Mouse (Mus musculus): ENCODE data around the gene Olfr718-ps1. TPM values are rescaled to one million over a fixed set of nuclear protein-coding genes. Genes with fewer than 3 reads are reported as not detected.

The Olfr718-ps1 gene
- polyA plus RNA-seq, 1 experiment from 2014 or later: not detected

DNA sequence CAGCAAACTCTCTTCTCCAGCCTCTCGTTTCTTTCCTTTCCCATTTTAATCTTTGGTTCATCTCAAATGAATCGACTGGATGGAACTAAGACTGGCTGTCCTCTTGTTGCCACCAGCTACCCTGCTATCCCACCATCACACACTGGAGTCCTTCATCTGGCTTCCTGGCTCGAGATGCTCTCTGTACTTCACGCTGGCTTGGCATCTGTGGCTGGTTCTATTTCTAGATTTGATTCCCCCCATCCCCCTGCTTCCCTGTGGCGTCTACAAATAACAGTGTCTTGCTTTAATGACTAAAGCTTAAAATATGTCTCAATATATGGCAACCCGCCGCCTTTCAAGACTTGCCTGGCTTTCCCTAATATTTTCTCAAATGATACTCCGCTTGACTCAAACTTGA, 19.5 kb downstream of the Olfr718-ps1 start:
- Histone ChIP-seq H3K4me3 (no peak overlapping the region), H3K36me3 (no peaks in the 10 kb centered on the region), H3K4me2 (no peak overlapping the region), H3K27me3 (no peaks in the 10 kb centered on the region), H3K27ac (no peak overlapping the region), H3K4me1 (replicated peaks) (peaks cover 4% of the 10 kb centered on the region; the same call in 1 of the 2 replicates), H3K9me3 (replicated peaks) (no peaks in the 10 kb centered on the region), H3K9ac (no peak overlapping the region)
- 59% methylated on average over 8 of the region's 8 CpGs for WGBS
- ATAC-seq (replicated peaks; ENCODE audit: insufficient number of reproducible peaks, insufficient read depth, low FRiP score, low read depth): no peak

GRCm38 (mm10) chr5:143126908-143127307, 20.5 kb downstream of the Olfr718-ps1 start:
- H3K9ac ChIP-seq: no peak overlapping the region
- no peaks in the 10 kb centered on the region for H3K27me3 ChIP-seq
- H3K36me3 ChIP-seq: no peaks in the 10 kb centered on the region
- H3K27ac ChIP-seq: no peak overlapping the region
- no peaks in the 10 kb centered on the region for H3K9me3 ChIP-seq (replicated peaks)
- no peak for ATAC-seq (replicated peaks; ENCODE audit: insufficient number of reproducible peaks, insufficient read depth, low FRiP score, low read depth)
- no peak overlapping the region for H3K4me3 ChIP-seq
- WGBS: 60% methylated on average over 4 of the region's 4 CpGs
- H3K4me2 ChIP-seq: no peak overlapping the region
- peaks cover 4% of the 10 kb centered on the region; the same call in 1 of the 2 replicates for H3K4me1 ChIP-seq (replicated peaks)

- peaks cover 4% of the 10 kb centered on the region; the same call in 1 of the 2 replicates for H3K4me1 ChIP-seq (replicated peaks)
- no peaks in the 10 kb centered on the region for H3K9me3 ChIP-seq (replicated peaks)
- H3K4me2 ChIP-seq: no peak overlapping the region
- no peaks in the 10 kb centered on the region for H3K27me3 ChIP-seq
- H3K9ac ChIP-seq: no peak overlapping the region
- no peak overlapping the region for H3K4me3 ChIP-seq
- no peak overlapping the region for H3K27ac ChIP-seq
- no peaks in the 10 kb centered on the region for H3K36me3 ChIP-seq
- 91% methylated on average over 9 of the region's 9 CpGs for WGBS
- ATAC-seq (replicated peaks; ENCODE audit: insufficient number of reproducible peaks, insufficient read depth, low FRiP score, low read depth): no peak
These were observed 21.3 kb downstream of the Olfr718-ps1 start for GRCm38 (mm10) chr5:143126089-143126488.

DNA sequence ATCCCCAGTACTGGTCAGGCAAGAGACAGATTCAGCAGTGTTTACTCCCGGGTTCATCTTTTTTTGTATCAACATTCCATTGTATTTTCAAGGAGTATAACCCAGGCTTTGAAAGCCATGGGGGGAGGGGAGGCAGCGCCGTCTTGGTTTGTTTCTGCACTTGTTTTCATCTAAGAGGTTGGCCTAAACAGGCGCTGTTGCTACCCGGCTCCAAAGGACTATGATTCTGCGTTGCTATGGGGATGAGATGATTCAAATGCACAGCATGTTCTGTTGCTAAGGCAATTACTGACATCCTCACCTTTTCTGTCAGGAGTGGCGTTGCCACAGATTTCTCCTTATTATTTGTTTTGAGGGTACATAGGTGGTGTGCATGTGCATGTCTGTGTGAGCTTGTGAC, 21.8 kb downstream of the Olfr718-ps1 start:
- Histone ChIP-seq H3K27ac (no peak overlapping the region), H3K9ac (no peak overlapping the region), H3K4me3 (no peak overlapping the region), H3K27me3 (no peaks in the 10 kb centered on the region), H3K4me2 (no peak overlapping the region), H3K9me3 (replicated peaks) (no peaks in the 10 kb centered on the region), H3K4me1 (replicated peaks) (peaks cover 4% of the 10 kb centered on the region; the same call in 1 of the 2 replicates), H3K36me3 (no peaks in the 10 kb centered on the region)
- WGBS: 66% methylated on average over 7 of the region's 7 CpGs
- ATAC-seq (replicated peaks; ENCODE audit: insufficient number of reproducible peaks, insufficient read depth, low FRiP score, low read depth): no peak

- H3K9ac ChIP-seq: no peak overlapping the region
- no peak overlapping the region for H3K27ac ChIP-seq
- peaks cover 4% of the 10 kb centered on the region; the same call in 1 of the 2 replicates for H3K4me1 ChIP-seq (replicated peaks)
- no peak overlapping the region for H3K4me3 ChIP-seq
- no peaks in the 10 kb centered on the region for H3K9me3 ChIP-seq (replicated peaks)
- 71% methylated on average over 4 of the region's 4 CpGs for WGBS
- no peak overlapping the region for H3K4me2 ChIP-seq
- H3K36me3 ChIP-seq: no peaks in the 10 kb centered on the region
- no peak for ATAC-seq (replicated peaks; ENCODE audit: insufficient number of reproducible peaks, insufficient read depth, low FRiP score, low read depth)
- H3K27me3 ChIP-seq: no peaks in the 10 kb centered on the region
These were observed 22.5 kb downstream of the Olfr718-ps1 start for GRCm38 (mm10) chr5:143124805-143125378.

GRCm38 (mm10) chr5:143122673-143123072, 24.7 kb downstream of the Olfr718-ps1 start:
- no peak for ATAC-seq (replicated peaks; ENCODE audit: insufficient number of reproducible peaks, insufficient read depth, low FRiP score, low read depth)
- Histone ChIP-seq H3K4me2 (no peak overlapping the region), H3K27me3 (no peaks in the 10 kb centered on the region), H3K27ac (no peak overlapping the region), H3K36me3 (no peaks in the 10 kb centered on the region), H3K4me3 (no peak overlapping the region), H3K9ac (no peak overlapping the region), H3K4me1 (replicated peaks) (peaks cover 2% of the 10 kb centered on the region; the same call in 1 of the 2 replicates), H3K9me3 (replicated peaks) (no peaks in the 10 kb centered on the region)
- 47% methylated on average over 1 of the region's 1 CpGs for WGBS

- Histone ChIP-seq H3K27ac (no peak overlapping the region), H3K9ac (no peak overlapping the region), H3K4me2 (no peak overlapping the region), H3K27me3 (no peaks in the 10 kb centered on the region), H3K4me1 (replicated peaks) (no peaks in the 10 kb centered on the region), H3K9me3 (replicated peaks) (no peaks in the 10 kb centered on the region), H3K4me3 (no peak overlapping the region), H3K36me3 (no peaks in the 10 kb centered on the region)
- no peak for ATAC-seq (replicated peaks; ENCODE audit: insufficient number of reproducible peaks, insufficient read depth, low FRiP score, low read depth)
- WGBS: 76% methylated on average over 8 of the region's 8 CpGs
These were observed 25.3 kb downstream of the Olfr718-ps1 start for GRCm38 (mm10) chr5:143122125-143122524.

GRCm38 (mm10) chr5:143112281-143113246, 34.8 kb downstream of the Olfr718-ps1 start, which contains the start of gene Rnf216:
Rnf216 (minus strand) TSS chr5:143112994.
- H3K27me3 ChIP-seq: no peaks in the 10 kb centered on the region
- H3K36me3 ChIP-seq: no peaks in the 10 kb centered on the region
- peak; percentile 95 for ATAC-seq (replicated peaks; ENCODE audit: insufficient number of reproducible peaks, insufficient read depth, low FRiP score, low read depth)
- peak within 1 kb of the TSS; percentile 94 for H3K27ac ChIP-seq
- peak within 1 kb of the TSS; percentile 85 for H3K9ac ChIP-seq
- under 1% methylated on average over 93 of the region's 110 CpGs for WGBS
- H3K4me1 ChIP-seq (replicated peaks): peaks cover 22% of the 10 kb centered on the region
- H3K4me3 ChIP-seq: peak within 1 kb of the TSS; percentile 80
- no peaks in the 10 kb centered on the region for H3K9me3 ChIP-seq (replicated peaks)
- H3K4me2 ChIP-seq: peak within 1 kb of the TSS; percentile 91

DNA sequence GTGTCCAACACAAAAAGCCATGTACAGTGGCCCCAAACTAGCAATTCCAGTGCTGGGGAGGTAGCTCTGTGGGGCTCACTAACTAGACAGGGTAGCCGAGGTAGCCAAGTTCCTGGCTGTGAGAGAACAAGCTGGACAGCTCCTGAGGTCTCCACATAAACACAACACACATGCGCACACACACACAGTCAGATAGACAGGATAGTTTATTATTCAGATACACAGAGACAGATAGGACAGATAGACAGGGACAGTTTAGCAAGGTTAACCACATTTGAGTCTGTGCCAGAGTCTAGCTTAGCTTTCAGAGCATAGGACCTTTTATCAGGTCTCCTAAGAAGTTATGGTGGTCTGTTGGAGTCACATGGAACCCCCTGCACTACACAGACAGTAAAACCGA, 40.5 kb downstream of the Olfr718-ps1 start:
- H3K36me3 ChIP-seq: no peaks in the 10 kb centered on the region
- no peaks in the 10 kb centered on the region for H3K27me3 ChIP-seq
- no peak overlapping the region for H3K27ac ChIP-seq
- WGBS: 80% methylated on average over 3 of the region's 3 CpGs
- no peak for ATAC-seq (replicated peaks; ENCODE audit: insufficient number of reproducible peaks, insufficient read depth, low FRiP score, low read depth)
- no peak overlapping the region for H3K4me3 ChIP-seq
- H3K4me1 ChIP-seq (replicated peaks): peaks cover 28% of the 10 kb centered on the region
- no peak overlapping the region for H3K4me2 ChIP-seq
- H3K9me3 ChIP-seq (replicated peaks): no peaks in the 10 kb centered on the region
- no peak overlapping the region for H3K9ac ChIP-seq

DNA sequence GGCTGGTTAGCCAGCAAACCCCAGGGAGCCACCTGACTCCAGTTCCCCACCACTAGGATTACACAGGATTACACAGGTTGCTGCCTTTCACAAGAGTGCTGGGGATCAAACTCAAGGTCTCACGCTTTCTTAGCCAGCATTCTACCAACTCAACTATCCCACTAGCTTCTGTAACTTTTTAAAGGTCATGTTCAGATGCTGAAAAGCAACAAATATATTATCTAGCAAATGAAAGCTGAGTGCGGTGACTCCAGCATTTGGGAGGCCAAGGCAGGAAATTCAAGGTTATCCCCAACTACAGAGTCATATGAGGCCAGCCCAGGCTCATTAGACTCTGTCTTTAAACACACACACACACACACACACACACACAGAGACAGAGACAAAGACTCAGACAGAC, 44.1 kb downstream of the Olfr718-ps1 start:
- H3K9me3 ChIP-seq (replicated peaks): no peaks in the 10 kb centered on the region
- ATAC-seq (replicated peaks; ENCODE audit: insufficient number of reproducible peaks, insufficient read depth, low FRiP score, low read depth): no peak
- no peak overlapping the region for H3K4me3 ChIP-seq
- H3K36me3 ChIP-seq: no peaks in the 10 kb centered on the region
- 88% methylated on average over 2 of the region's 2 CpGs for WGBS
- no peak overlapping the region for H3K27ac ChIP-seq
- no peak overlapping the region for H3K4me2 ChIP-seq
- H3K4me1 ChIP-seq (replicated peaks): peaks cover 10% of the 10 kb centered on the region
- H3K9ac ChIP-seq: no peak overlapping the region
- no peaks in the 10 kb centered on the region for H3K27me3 ChIP-seq

GRCm38 (mm10) chr5:143101626-143102025, 45.8 kb downstream of the Olfr718-ps1 start:
- 53% methylated on average over 1 of the region's 1 CpGs for WGBS
- Histone ChIP-seq H3K4me2 (no peak overlapping the region), H3K27me3 (no peaks in the 10 kb centered on the region), H3K9me3 (replicated peaks) (no peaks in the 10 kb centered on the region), H3K9ac (no peak overlapping the region), H3K36me3 (no peaks in the 10 kb centered on the region), H3K4me3 (no peak overlapping the region), H3K4me1 (replicated peaks) (no peaks in the 10 kb centered on the region; the same call in none of the 2 replicates), H3K27ac (no peak overlapping the region)
- ATAC-seq (replicated peaks; ENCODE audit: insufficient number of reproducible peaks, insufficient read depth, low FRiP score, low read depth): no peak
